Mouse (Mus musculus) embryo, embryonic 11 days (tissue): Measurements from ENCODE around the gene Maml3.

ENCODE experiments used
- DNase-seq: peaks from one replicate; pipeline ENCODE4 v3.0.0-alpha.2; 2015

The Maml3 gene

GRCm38 (mm10) chr3:51816517-51817285, 288.2 kb downstream of the Maml3 start:
- no peak for DNase-seq

GRCm38 (mm10) chr3:51814073-51814472, 290.8 kb downstream of the Maml3 start:
- no peak for DNase-seq

GRCm38 (mm10) chr3:51813186-51813585, 291.7 kb downstream of the Maml3 start:
- no peak for DNase-seq

- DNase-seq, result peak; percentile 50
Observed at GRCm38 (mm10) chr3:51810731-51811130, 294.1 kb downstream of the Maml3 start.

GRCm38 (mm10) chr3:51809822-51810221, 295.1 kb downstream of the Maml3 start:
- DNase-seq, result no peak

GRCm38 (mm10) chr3:51807981-51808870, 296.6 kb downstream of the Maml3 start:
- no peak for DNase-seq

- peak; percentile 74 for DNase-seq
Observed at GRCm38 (mm10) chr3:51805488-51806318, 299.2 kb downstream of the Maml3 start.

- no peak for DNase-seq
Observed at GRCm38 (mm10) chr3:51803903-51804302, 301.0 kb downstream of the Maml3 start.

- DNase-seq, result no peak
Observed at GRCm38 (mm10) chr3:51799650-51800049, 305.2 kb downstream of the Maml3 start.

GRCm38 (mm10) chr3:51796838-51797237, 308.0 kb downstream of the Maml3 start:
- peak; percentile 42 for DNase-seq

GRCm38 (mm10) chr3:51796219-51796828, 308.6 kb downstream of the Maml3 start:
- DNase-seq, result peak; percentile 60

GRCm38 (mm10) chr3:51791542-51791941, 313.3 kb downstream of the Maml3 start:
- no peak for DNase-seq

GRCm38 (mm10) chr3:51789389-51789904, 315.4 kb downstream of the Maml3 start:
- no peak for DNase-seq

GRCm38 (mm10) chr3:51788591-51789339, 316.1 kb downstream of the Maml3 start:
- peak; percentile 97 for DNase-seq

- no peak for DNase-seq
Observed at GRCm38 (mm10) chr3:51787945-51788344, 316.9 kb downstream of the Maml3 start.

GRCm38 (mm10) chr3:51785796-51786195, 319.1 kb downstream of the Maml3 start:
- DNase-seq, result no peak

GRCm38 (mm10) chr3:51782191-51782590, 322.7 kb downstream of the Maml3 start:
- no peak for DNase-seq

GRCm38 (mm10) chr3:51778738-51779592, 325.9 kb downstream of the Maml3 start:
- DNase-seq, result peak; percentile 71

- DNase-seq, result no peak
Observed at GRCm38 (mm10) chr3:51778179-51778578, 326.7 kb downstream of the Maml3 start.

- no peak for DNase-seq
Observed at GRCm38 (mm10) chr3:51776018-51776611, 328.8 kb downstream of the Maml3 start.
